Comparison of ENCODE assay signal across 8 mouse cellular contexts in the genomic region with DNA sequence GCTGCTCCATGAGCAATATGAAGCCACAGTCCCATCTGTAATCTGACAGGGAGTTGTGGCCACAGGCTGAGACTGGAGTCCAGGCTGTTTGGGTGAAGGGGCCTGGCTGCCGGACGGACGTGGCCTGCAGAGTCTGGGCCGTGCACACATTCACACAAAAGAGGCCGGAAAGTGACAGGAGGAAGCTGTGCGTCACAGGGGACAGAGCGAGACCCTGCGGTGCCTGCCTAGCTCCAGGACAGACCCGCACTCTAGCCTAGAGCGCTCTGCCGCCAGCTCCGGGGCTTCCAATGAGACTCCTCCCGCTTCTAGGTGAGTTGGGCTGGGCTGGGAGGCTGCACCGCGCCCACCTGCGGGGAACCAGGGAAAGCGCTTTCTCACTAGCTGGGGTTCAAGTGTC. TPM values are rescaled to one million over a fixed set of nuclear protein-coding genes. Genes with fewer than 3 reads are reported as not detected.
DNase-seq lines count a peak whose midpoint lies in the region; ATAC-seq and TF ChIP-seq lines count a peak whose summit lies in the region.

TSS of gene Adgrl4 (plus strand) at position 195 of the 400 bp plus-strand sequence.

- H3K36me3 ChIP-seq in ES-E14 (ENCODE audit: control insufficient read depth, insufficient read depth, low read length, poor library complexity, severe bottlenecking): no peaks in the 10 kb centered on the region
- no peaks in the 10 kb centered on the region for H3K36me3 ChIP-seq in hindbrain, embryonic 16.5 days (ENCODE audit: control insufficient read depth, insufficient read depth, low read length)

- in situ Hi-C loops in ES-E14 (cut with MboI; ENCODE audit: low sequenced_read_pairs in 2 of 2, unreplicated experiment in 2 of 2): no loop called here

- no peak within 1 kb of the TSS; the same call in 1 of the 2 replicates for H3K9ac ChIP-seq in ES-E14 (ENCODE audit: insufficient read depth, low read depth, low read length, poor library complexity, severe bottlenecking)
- H3K9ac ChIP-seq in hindbrain, embryonic 16.5 days (ENCODE audit: low read depth, low read length): peak within 1 kb of the TSS; percentile 42

- WGBS in hindbrain, embryonic 16.5 days: 3% methylated on average over 17 of the region's 17 CpGs

- intact Hi-C loops in gastrocnemius, postnatal 36 days (cut with DNase I): no loop called here
- intact Hi-C loops in left cerebral cortex, postnatal 4 days (cut with DNase I): no loop called here

- peak within 1 kb of the TSS; percentile 58 for H3K4me2 ChIP-seq in hindbrain, embryonic 16.5 days (ENCODE audit: low read length)

- H3K27ac ChIP-seq in ES-E14 (ENCODE audit: insufficient read depth, low read depth, low read length, poor library complexity, severe bottlenecking): no peak within 1 kb of the TSS
- peak within 1 kb of the TSS; percentile 89 for H3K27ac ChIP-seq in brown adipose tissue, adult 24 weeks (replicated peaks; ENCODE audit: low read depth, low read length)
- H3K27ac ChIP-seq in hindbrain, embryonic 16.5 days (ENCODE audit: low read depth, low read length): no peak within 1 kb of the TSS

- DNase-seq in ES-E14 (ENCODE audit: low read depth, low spot score): peak; percentile 19
- DNase-seq in gastrocnemius, postnatal 36 days: peak in 1 of 2 experiments; percentile 6
- peak; percentile 7 for DNase-seq in left cerebral cortex, postnatal 4 days
- no peak for DNase-seq in spleen, adult 12 weeks (ENCODE audit: low spot score)

- peak; percentile 80 for ATAC-seq in hindbrain, embryonic 16.5 days
- ATAC-seq in megakaryocyte progenitor cell, adult 5-6 weeks (replicated peaks; ENCODE audit: poor library complexity): peak; percentile 83
- no peak for ATAC-seq in activated CD4-positive, CD25-positive, alpha-beta regulatory T cell, adult 4 months

- H3K27me3 ChIP-seq in hindbrain, embryonic 16.5 days (replicated peaks; ENCODE audit: control insufficient read depth, insufficient read depth, low read length): no peaks in the 10 kb centered on the region

- peak within 1 kb of the TSS; percentile 26 to 31; a peak in 2 of 4 replicates for H3K4me3 ChIP-seq in ES-E14 (ENCODE audit: insufficient read depth in 1 of 2, low read depth in 1 of 2, low read length in 2 of 2, poor library complexity in 1 of 2, severe bottlenecking in 1 of 2)
- H3K4me3 ChIP-seq in brown adipose tissue, adult 24 weeks (ENCODE audit: insufficient read depth, low read depth, low read length): peak within 1 kb of the TSS; percentile 66
- H3K4me3 ChIP-seq in hindbrain, embryonic 16.5 days (ENCODE audit: low read length): peak within 1 kb of the TSS; percentile 23

- no peaks in the 10 kb centered on the region for H3K9me3 ChIP-seq in ES-E14 (ENCODE audit: control insufficient read depth, insufficient read depth, low read depth, low read length)
- no peaks in the 10 kb centered on the region for H3K9me3 ChIP-seq in hindbrain, embryonic 16.5 days (ENCODE audit: control insufficient read depth, low read length)

- H3K4me1 ChIP-seq in ES-E14 (ENCODE audit: control insufficient read depth in 2 of 2, insufficient read depth in 2 of 2, low read length in 2 of 2, poor library complexity in 1 of 2): no peaks in the 10 kb centered on the region
- H3K4me1 ChIP-seq in brown adipose tissue, adult 24 weeks (ENCODE audit: control insufficient read depth, insufficient read depth, insufficient read length, low read length): peaks cover 5% of the 10 kb centered on the region
- H3K4me1 ChIP-seq in hindbrain, embryonic 16.5 days (ENCODE audit: control insufficient read depth, insufficient read depth, low read depth, low read length): peaks cover 3% of the 10 kb centered on the region; the same call in 1 of the 2 replicates

TF ChIP-seq in ES-E14, 5 proteins besides CTCF, POLR2A, EP300 and RAD21:
- no peak for TF ChIP-seq CHD2 (IDR thresholded peaks at IDR 0.05; ENCODE audit: low read depth, low read length)
- TF ChIP-seq ZC3H11A (IDR thresholded peaks at IDR 0.05; ENCODE audit: borderline replicate concordance, low read depth, low read length): no peak
- no peak for TF ChIP-seq ZNF384 (IDR thresholded peaks at IDR 0.05; ENCODE audit: low read depth, low read length)
- no peak for TF ChIP-seq MAFK (IDR thresholded peaks at IDR 0.05; ENCODE audit: insufficient read depth, low read depth, low read length)
- no peak for TF ChIP-seq HCFC1 (IDR thresholded peaks at IDR 0.05; ENCODE audit: borderline replicate concordance, insufficient read depth, low read length)

RNA-seq across cellular contexts. Expression of gene Adgrl4, which starts in this region (rescaled TPM):
- 0.16 and 0.80 TPM in 2 replicates for total RNA-seq in ES-E14 (2012; rRNA removed)
- 25.6 and 34.0 TPM in 2 replicates for polyA plus RNA-seq in brown adipose tissue, adult 24 weeks (2012; ENCODE audit: insufficient read depth, insufficient read length, missing spikeins)
- 10 to 100 TPM; 24.6 to 24.7 TPM for total RNA-seq in gastrocnemius, postnatal 36 days (2021)
- 14.7 and 16.0 TPM in 2 replicates for polyA plus RNA-seq in hindbrain, embryonic 16.5 days (2015; fragmentation: Nextera tagmentation; extraction: Ambion mirVana)
- 10 to 100 TPM; 14.9 to 21.9 TPM for total RNA-seq in left cerebral cortex, postnatal 4 days (2021)
- 169 and 236 TPM in 2 replicates for total RNA-seq in megakaryocyte progenitor cell, adult 5-6 weeks (2015)
- total RNA-seq in megakaryocyte progenitor cell, adult 5-6 weeks (2017): 133 and 193 TPM in 2 replicates
- not detected for polyA plus RNA-seq in activated CD4-positive, CD25-positive, alpha-beta regulatory T cell, adult 4 months (2017; shearing (Covaris generic))

Comparison
In these comparisons a context has a peak if more than half of its experiments do, and no peak if none do; other contexts are left out.
1. RNA of gene Adgrl4 (polyA plus RNA-seq): 25.6 to 34.0 TPM in brown adipose tissue, adult 24 weeks and 14.7 to 16.0 TPM in hindbrain, embryonic 16.5 days; not detected in activated CD4-positive, CD25-positive, alpha-beta regulatory T cell, adult 4 months; every median in the first group is over 10 times any median in the second.
2. Peak in DNase-seq and H3K4me3 ChIP-seq in ES-E14; RNA of the gene not detected or under 1 TPM.
3. Peak in every context shown above with its lines, with median percentiles within 50 percentile points of each other: H3K4me3 ChIP-seq.